Mouse (Mus musculus) limb, embryonic 12.5 days (tissue): ENCODE measurements at regions not wholly inside any gene's neighbourhood (a gene's known extent, or its start where the extent isn't known, plus 50 kb on each side); places are given as distances from the start of the nearest gene placed in this dataset.

Experiments used
- ATAC-seq: fragments of 200-750 bp; cut with Nextera tagmentation; 2 replicates; pipeline ENCODE4 v1.8.0; 2017; ENCODE audit warnings: low read depth, moderate TSS enrichment; ENCODE audit not compliant: insufficient number of reproducible peaks, insufficient read depth, low FRiP score, low TSS enrichment
- H3K27ac ChIP-seq: fragments of 300-500 bp; sonication (generic); 2 replicates; pipeline ENCODE4 v1.5.1; 2016; ENCODE audit warnings: mild to moderate bottlenecking, moderate library complexity
- H3K27me3 ChIP-seq: fragments of 300-500 bp; sonication (generic); 2 replicates; pipeline ENCODE4 v1.6.1; 2016; ENCODE audit warnings: mild to moderate bottlenecking, moderate library complexity
- H3K36me3 ChIP-seq: fragments of 300-500 bp; sonication (generic); 2 replicates; pipeline ENCODE4 v1.6.1; 2016; ENCODE audit warnings: mild to moderate bottlenecking, moderate library complexity
- H3K4me1 ChIP-seq: fragments of 300-500 bp; sonication (generic); replicated peaks from 2 replicates; pipeline ENCODE4 v1.6.1; 2016
- H3K4me2 ChIP-seq: fragments of 300-500 bp; sonication (generic); 2 replicates; pipeline ENCODE4 v1.6.1; 2016; ENCODE audit warnings: mild to moderate bottlenecking, moderate library complexity
- H3K4me3 ChIP-seq: fragments of 300-500 bp; sonication (generic); replicated peaks from 2 replicates; pipeline ENCODE4 v1.5.1; 2016; ENCODE audit warnings: mild to moderate bottlenecking
- H3K9ac ChIP-seq: fragments of 300-500 bp; sonication (generic); replicated peaks from 2 replicates; pipeline ENCODE4 v1.6.1; 2016; ENCODE audit warnings: mild to moderate bottlenecking, moderate library complexity
- H3K9me3 ChIP-seq: fragments of 300-500 bp; sonication (generic); 2 replicates; pipeline ENCODE4 v1.6.1; 2016; ENCODE audit warnings: mild to moderate bottlenecking, moderate library complexity
- WGBS: fragments of 180-500 bp; shearing (Covaris S2); methylation state at CpG from one replicate; pipeline ENCODE4 v1.1.7; 2016; 5-methylcytosine and 5-hydroxymethylcytosine counted together

DNA sequence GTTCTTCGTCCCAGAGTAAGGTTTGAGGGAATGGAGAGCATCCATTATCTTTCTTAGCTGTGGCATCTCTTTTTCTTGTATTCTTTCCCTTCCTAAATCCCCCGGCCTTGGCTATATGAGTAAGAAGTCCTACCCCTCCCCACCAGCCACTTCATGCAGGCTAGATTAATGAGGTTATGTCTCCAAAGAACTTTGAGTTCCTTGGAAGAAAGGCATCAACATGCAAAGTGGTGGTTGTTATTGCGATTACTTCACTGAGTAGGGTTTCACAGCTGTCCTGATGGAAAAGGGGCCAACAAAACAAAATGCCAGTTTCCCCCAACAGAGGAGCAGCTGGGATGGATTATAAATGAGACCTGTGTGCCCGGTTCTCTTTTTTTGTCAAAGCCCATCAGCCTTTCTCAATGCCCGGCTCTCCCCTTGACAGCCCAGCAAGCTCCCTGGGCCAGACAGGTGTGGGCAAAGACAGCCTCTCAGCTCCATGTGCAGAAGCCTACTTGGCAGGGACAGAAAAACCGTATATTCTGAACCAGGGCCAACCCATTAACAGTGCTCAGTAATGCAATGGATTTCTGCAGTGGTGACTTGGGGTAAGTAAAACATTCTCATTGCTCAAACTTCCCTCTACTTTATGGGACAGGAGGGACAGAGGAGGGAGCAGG is 620.1 kb upstream of the 2610301B20Rik start:
- H3K9ac ChIP-seq, result no peak overlapping the region
- WGBS, result 74% methylated on average over 6 of the region's 6 CpGs
- no peak overlapping the region for H3K4me2 ChIP-seq
- ATAC-seq, result no peak
- H3K36me3 ChIP-seq, result no peaks in the 10 kb centered on the region
- H3K27me3 ChIP-seq, result no peaks in the 10 kb centered on the region
- no peaks in the 10 kb centered on the region for H3K9me3 ChIP-seq
- no peak overlapping the region for H3K27ac ChIP-seq
- H3K4me1 ChIP-seq, result no peaks in the 10 kb centered on the region
- H3K4me3 ChIP-seq, result no peak overlapping the region

DNA sequence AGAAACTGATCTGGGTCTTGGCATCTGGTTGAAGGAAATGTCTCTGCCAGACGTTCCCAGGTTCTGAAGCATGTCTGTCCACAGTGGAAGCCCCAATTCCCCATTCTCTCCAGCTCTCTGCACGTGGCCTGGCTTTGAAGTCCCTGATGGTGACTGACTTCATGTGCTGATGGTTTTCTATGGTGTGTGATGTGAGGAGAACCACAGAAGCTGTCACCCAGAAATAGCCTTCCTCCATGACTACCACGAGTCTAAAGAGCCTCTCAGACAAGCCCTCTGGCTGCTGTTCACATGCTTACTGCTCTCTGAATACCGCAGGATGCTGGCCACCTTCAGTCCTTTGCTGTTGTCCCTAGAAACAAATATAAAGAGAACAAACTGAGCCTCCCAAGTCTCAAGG is 616.8 kb upstream of the 2610301B20Rik start:
- Histone ChIP-seq H3K27ac (no peak overlapping the region), H3K4me3 (no peak overlapping the region), H3K4me1 (no peaks in the 10 kb centered on the region), H3K27me3 (no peaks in the 10 kb centered on the region), H3K9me3 (no peaks in the 10 kb centered on the region), H3K36me3 (no peaks in the 10 kb centered on the region), H3K4me2 (no peak overlapping the region), H3K9ac (no peak overlapping the region)
- no peak for ATAC-seq
- WGBS, result 56% methylated on average over 4 of the region's 4 CpGs

DNA sequence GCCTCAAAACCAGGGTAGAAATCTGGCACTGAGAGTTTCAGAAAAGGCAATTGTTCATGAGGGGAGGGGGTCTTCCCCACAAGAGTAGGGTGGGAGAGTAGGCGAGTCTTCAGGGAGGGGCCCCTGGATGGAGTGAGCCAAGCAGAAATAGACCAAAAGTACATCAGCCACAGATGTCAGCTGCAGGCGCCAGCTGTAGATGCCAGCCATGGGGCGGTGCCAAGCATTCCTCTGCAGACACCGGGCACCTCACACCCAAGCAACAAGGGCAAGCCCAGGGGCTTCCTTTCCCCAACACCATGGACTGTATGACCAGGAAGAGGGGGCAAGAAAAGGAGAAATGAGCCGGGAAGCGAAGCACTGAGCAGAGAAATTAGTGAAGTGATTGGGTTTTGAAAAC is 613.9 kb upstream of the 2610301B20Rik start:
- Histone ChIP-seq H3K4me2 (no peak overlapping the region), H3K9me3 (no peaks in the 10 kb centered on the region), H3K36me3 (no peaks in the 10 kb centered on the region), H3K9ac (no peak overlapping the region), H3K27me3 (no peaks in the 10 kb centered on the region), H3K27ac (no peak overlapping the region), H3K4me1 (no peaks in the 10 kb centered on the region), H3K4me3 (no peak overlapping the region)
- ATAC-seq, result no peak
- WGBS, result 88% methylated on average over 6 of the region's 6 CpGs

DNA sequence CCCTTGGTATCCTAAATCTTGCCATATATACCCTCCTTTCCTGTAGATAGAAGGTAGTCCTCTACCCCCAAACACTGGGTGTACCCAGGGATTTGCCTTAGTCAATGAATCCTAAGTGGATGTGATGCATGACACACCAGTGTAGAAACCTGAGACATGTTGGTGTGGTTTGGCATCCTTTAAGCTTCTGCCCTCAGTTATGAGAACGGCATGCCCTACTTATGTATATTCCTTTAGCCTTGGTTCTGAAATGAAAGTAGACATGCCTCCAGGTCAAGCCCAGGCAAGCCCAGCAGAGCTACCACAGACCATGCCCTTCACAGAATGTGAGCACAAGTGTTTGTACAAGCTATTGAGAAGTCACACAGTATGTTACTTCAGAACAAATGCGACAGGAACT is 608.4 kb upstream of the 2610301B20Rik start:
- no peaks in the 10 kb centered on the region for H3K9me3 ChIP-seq
- ATAC-seq, result no peak
- no peak overlapping the region for H3K27ac ChIP-seq
- no peaks in the 10 kb centered on the region for H3K4me1 ChIP-seq
- H3K4me3 ChIP-seq, result no peak overlapping the region
- H3K9ac ChIP-seq, result no peak overlapping the region
- 70% methylated on average over 2 of the region's 2 CpGs for WGBS
- H3K27me3 ChIP-seq, result no peaks in the 10 kb centered on the region
- no peak overlapping the region for H3K4me2 ChIP-seq
- H3K36me3 ChIP-seq, result no peaks in the 10 kb centered on the region

DNA sequence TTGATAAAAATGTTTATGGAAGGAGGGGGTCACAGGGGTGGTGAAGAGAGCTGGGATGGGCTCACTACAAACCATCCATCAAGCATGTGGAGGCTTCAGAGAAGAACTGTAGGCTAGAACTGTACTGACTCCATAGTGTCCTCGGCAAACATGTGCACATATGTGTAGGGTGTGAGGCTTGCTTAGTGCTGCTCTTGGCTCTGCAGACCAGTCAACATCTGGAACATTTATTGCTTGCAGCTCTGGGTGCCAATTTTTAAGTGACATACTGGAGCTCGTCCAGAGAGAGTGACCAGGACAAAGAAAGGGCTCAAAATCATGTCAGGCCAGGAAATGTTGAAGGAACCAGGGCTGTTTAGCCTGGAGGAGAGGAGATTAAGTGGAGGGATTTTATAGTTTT is 588.7 kb upstream of the 2610301B20Rik start:
- H3K27me3 ChIP-seq, result no peaks in the 10 kb centered on the region
- no peak overlapping the region for H3K27ac ChIP-seq
- no peaks in the 10 kb centered on the region for H3K9me3 ChIP-seq
- no peaks in the 10 kb centered on the region for H3K4me1 ChIP-seq
- ATAC-seq, result no peak; the same call in 1 of the 2 replicates
- no peak overlapping the region for H3K9ac ChIP-seq
- no peak overlapping the region for H3K4me2 ChIP-seq
- no peaks in the 10 kb centered on the region for H3K36me3 ChIP-seq
- H3K4me3 ChIP-seq, result no peak overlapping the region
- 38% methylated on average over 2 of the region's 2 CpGs for WGBS

DNA sequence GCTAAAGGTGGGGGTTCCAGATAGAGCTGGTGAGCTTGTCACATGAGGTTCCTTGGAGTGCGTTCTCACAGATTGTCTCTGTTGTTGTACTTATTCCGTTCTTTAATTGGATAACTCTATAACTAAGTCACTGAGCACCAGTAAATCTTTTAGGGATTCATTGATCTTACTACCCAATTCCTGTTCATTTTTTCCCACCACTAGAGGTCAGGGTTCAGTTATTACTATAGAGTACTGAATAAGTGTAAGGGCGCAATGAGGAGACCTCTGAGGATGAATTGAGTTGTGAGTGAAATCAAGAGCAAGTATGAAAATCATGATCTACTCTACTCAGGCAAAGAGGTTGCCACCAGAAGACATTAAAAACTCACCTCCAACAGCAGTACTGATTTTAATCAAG is 584.0 kb upstream of the 2610301B20Rik start:
- Histone ChIP-seq H3K36me3 (no peaks in the 10 kb centered on the region), H3K4me3 (no peak overlapping the region), H3K9ac (no peak overlapping the region), H3K4me2 (no peak overlapping the region), H3K27me3 (no peaks in the 10 kb centered on the region), H3K27ac (no peak overlapping the region), H3K4me1 (no peaks in the 10 kb centered on the region), H3K9me3 (no peaks in the 10 kb centered on the region)
- no peak for ATAC-seq
- WGBS, result 64% methylated on average over 3 of the region's 3 CpGs

DNA sequence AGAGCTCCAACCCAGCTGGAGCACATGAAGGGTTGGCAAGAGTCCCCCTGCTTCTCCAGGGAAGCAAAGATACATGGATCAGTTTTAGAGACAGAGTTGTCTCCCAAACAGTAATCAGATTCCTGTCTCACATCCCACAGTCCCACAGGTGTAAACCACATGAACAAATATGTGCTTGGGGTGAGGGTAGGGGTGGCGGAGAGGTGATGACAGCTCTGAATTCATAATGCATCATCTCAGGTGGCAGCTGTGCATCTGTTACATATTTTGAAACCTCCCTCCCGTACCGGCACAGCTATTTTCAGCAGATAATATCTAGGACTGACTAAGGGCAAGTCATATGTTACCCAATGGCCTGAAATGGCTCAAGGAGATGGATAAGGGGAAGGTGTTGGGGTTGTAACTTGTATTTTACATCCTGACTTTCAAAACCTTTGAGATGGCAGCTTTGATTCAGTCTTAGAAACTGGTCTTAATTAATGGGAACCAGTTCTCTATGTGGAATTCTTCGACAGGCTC is 579.2 kb upstream of the 2610301B20Rik start:
- H3K36me3 ChIP-seq, result no peaks in the 10 kb centered on the region
- no peaks in the 10 kb centered on the region for H3K27me3 ChIP-seq
- no peak overlapping the region for H3K4me3 ChIP-seq
- H3K4me2 ChIP-seq, result no peak overlapping the region
- H3K4me1 ChIP-seq, result no peaks in the 10 kb centered on the region
- WGBS, result 59% methylated on average over 4 of the region's 4 CpGs
- H3K27ac ChIP-seq, result no peak overlapping the region
- no peaks in the 10 kb centered on the region for H3K9me3 ChIP-seq
- no peak overlapping the region for H3K9ac ChIP-seq
- ATAC-seq, result no peak

DNA sequence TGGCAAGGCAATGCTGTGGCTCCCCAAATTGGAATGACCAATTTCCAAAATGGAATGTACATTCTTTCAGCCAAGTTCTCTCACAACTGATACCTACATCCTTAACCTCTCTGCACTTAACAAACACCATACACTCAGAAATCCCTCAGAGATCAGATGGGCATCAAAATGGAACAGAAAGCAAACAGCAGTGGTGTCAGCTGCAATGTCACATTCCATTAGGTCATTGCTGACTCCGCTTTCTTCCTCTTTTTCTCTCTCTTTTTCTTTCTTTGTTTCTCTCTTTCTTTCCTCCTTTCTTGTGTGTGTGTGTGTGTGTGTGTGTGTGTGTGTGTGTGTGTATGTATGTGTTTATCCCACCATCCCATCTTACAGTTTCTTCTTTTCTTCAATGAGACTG is 578.1 kb upstream of the 2610301B20Rik start:
- WGBS, result 96% methylated on average over 1 of the region's 1 CpGs

DNA sequence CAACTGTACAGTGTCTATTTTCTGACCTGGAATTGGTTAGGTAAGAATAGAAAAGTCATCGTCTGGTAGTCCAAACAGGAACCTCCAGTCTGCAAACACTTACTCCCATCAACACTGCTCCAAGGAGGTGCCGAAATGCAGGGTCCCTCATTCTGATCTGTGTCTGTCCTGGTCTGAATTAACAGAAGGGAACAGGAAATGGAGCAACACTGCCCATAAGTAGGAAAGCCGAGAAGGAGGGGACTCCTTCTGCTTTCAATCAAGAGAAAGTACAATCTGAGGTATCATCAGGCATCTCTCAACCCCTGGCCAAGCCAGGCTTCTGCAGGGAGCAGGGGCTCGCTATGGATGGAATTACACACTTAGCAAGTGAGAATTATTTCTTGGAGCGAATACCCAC is 562.4 kb upstream of the 2610301B20Rik start:
- Histone ChIP-seq H3K27me3 (no peaks in the 10 kb centered on the region), H3K27ac (no peak overlapping the region), H3K9me3 (no peaks in the 10 kb centered on the region), H3K9ac (no peak overlapping the region), H3K4me3 (no peak overlapping the region), H3K36me3 (no peaks in the 10 kb centered on the region), H3K4me1 (peaks cover 7% of the 10 kb centered on the region; the same call in 1 of the 2 replicates), H3K4me2 (no peak overlapping the region)
- WGBS, result 21% methylated on average over 5 of the region's 5 CpGs
- no peak for ATAC-seq

More for the DNA sequence above, 578.1 kb upstream of the 2610301B20Rik start:
- no peak overlapping the region for H3K4me2 ChIP-seq
- ATAC-seq, result no peak
- no peaks in the 10 kb centered on the region for H3K27me3 ChIP-seq
- H3K4me3 ChIP-seq, result no peak overlapping the region
- no peaks in the 10 kb centered on the region for H3K36me3 ChIP-seq
- H3K9ac ChIP-seq, result no peak overlapping the region
- no peaks in the 10 kb centered on the region for H3K4me1 ChIP-seq
- no peak overlapping the region for H3K27ac ChIP-seq
- no peaks in the 10 kb centered on the region for H3K9me3 ChIP-seq

DNA sequence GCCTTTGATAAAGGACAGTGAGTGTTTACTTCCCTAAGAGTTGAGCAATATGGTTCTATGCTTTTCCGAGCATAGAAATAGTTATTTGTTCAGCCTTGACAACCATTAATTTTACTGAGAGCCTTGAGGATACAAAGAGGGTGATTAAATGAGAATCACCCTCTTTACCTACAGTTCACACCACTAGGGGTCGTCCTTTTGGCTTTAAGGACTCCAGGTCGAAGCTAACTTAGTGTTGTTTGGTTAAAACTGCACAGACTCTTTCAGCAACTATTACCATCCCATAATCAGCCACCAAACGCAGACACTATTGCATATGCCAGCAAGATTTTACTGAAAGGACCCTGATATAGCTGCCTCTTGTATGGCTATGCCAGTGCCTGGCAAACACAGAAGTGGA is 559.2 kb upstream of the 2610301B20Rik start:
- H3K9ac ChIP-seq, result no peak overlapping the region
- ATAC-seq, result no peak
- H3K4me3 ChIP-seq, result no peak overlapping the region
- WGBS, result 72% methylated on average over 4 of the region's 4 CpGs
- no peaks in the 10 kb centered on the region for H3K27me3 ChIP-seq
- H3K4me2 ChIP-seq, result no peak overlapping the region
- H3K27ac ChIP-seq, result no peak overlapping the region
- H3K36me3 ChIP-seq, result no peaks in the 10 kb centered on the region
- no peaks in the 10 kb centered on the region for H3K9me3 ChIP-seq
- peaks cover 7% of the 10 kb centered on the region; the same call in 1 of the 2 replicates for H3K4me1 ChIP-seq

DNA sequence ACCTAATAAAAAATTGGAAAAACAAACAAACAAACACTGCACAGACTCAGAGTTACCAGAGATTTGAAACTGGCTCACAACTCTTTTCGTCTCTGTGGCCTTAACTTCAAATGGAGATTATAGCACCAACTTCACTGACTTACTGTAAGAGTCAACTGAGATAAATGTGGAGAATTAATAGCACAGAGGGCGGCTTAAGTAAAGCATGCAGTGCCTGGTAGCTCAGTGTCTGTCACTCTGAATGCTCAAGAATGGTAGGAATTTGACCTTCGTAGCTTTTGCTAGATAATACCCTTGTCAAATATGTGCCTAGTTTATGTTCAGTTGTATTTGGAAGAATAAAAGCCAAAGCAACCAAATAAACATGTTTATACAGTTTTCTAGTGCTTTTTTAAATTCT is 558.4 kb upstream of the 2610301B20Rik start:
- no peak for ATAC-seq
- no peak overlapping the region for H3K4me3 ChIP-seq
- H3K27me3 ChIP-seq, result no peaks in the 10 kb centered on the region

DNA sequence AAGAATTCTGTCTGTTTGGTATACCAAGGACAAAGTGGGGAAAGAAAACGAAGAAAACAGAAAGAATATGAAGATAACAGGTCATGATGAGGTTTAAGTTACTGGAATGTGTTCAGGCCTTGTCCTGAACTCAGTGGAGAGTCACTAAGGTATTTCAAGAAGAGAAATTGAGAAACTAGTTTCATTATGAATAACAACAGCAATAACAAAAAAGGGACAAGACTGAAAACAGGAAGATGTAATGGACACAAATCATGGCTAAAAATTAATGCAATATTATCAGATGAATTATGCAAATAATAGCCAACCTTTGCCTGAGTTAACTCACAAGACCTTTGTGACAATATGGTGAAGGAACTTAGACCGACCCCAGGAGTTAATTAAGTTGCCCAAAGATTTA is 530.2 kb upstream of the 2610301B20Rik start:
- H3K36me3 ChIP-seq, result no peaks in the 10 kb centered on the region
- no peak for ATAC-seq
- H3K4me2 ChIP-seq, result no peak overlapping the region
- H3K27me3 ChIP-seq, result no peaks in the 10 kb centered on the region
- no peak overlapping the region for H3K4me3 ChIP-seq
- H3K27ac ChIP-seq, result no peak overlapping the region
- no peaks in the 10 kb centered on the region for H3K9me3 ChIP-seq
- 63% methylated on average over 2 of the region's 2 CpGs for WGBS
- no peak overlapping the region for H3K9ac ChIP-seq
- no peaks in the 10 kb centered on the region for H3K4me1 ChIP-seq

More for the DNA sequence above, 558.4 kb upstream of the 2610301B20Rik start:
- H3K4me1 ChIP-seq, result peaks cover 7% of the 10 kb centered on the region; the same call in 1 of the 2 replicates
- no peak overlapping the region for H3K4me2 ChIP-seq
- WGBS, result 72% methylated on average over 3 of the region's 3 CpGs
- H3K9ac ChIP-seq, result no peak overlapping the region
- H3K27ac ChIP-seq, result no peak overlapping the region
- H3K9me3 ChIP-seq, result no peaks in the 10 kb centered on the region
- no peaks in the 10 kb centered on the region for H3K36me3 ChIP-seq
